Mouse (Mus musculus): ENCODE data around the gene Mier1. TPM values are rescaled to one million over a fixed set of nuclear protein-coding genes. Genes with fewer than 3 reads are reported as not detected.

The Mier1 gene
- 23.9 and 26.6 TPM in 2 replicates for polyA plus RNA-seq (2015; fragmentation: Nextera tagmentation; extraction: Ambion mirVana)

DNA sequence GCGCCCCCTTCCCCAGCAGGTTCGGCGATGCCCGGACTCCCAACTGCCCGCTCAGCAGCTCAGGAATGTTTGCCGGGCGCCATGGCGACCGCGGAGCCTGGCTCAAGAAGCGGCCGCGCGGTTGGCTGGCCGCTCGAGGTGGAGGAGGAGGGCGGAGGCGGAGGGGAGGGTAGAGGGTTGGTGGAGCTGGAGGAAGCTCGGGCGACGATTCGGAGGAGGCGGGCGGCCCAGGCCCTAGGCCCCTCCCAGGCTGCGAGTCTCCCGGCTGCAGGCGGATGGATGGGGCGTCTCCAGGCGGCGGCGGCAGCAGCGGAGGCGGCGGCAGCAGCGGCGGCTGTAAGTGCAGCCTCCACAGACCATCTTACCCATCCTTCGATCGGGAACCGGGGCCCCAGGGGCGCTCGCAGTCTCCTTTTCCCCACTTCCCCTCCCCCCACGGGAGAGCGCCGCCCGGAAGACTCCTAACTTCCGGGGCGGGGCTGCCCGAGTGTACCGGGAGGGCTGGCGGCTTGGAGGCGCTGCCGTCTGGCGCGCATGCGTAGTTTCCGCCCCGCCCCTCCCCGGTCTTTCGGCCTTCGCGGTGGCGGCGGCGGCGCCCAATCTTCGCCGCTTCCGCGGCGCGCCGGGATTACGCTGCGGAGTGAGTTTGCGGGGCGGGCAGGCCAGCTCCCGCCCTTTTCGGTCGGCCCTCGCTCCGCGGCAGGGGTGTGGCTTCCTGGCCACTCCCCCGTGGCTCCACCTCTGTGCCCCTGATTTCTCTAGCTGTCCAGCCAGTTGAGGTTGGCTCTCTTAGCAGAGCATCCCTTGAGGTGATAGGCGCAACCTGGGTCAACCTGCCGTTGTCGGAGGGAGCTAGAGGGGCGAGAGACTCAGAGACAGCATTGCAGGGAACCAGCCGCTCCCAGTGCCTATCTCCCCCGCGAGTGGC is at the start of gene Mier1, which contains the start of gene Wdr78:
Gene Mier1, plus strand, starts transcription at position 207 of the 928 bp plus-strand sequence.
Gene Wdr78, minus strand, starts transcription at position 372 of the 928 bp plus-strand sequence.
- no peaks in the 10 kb centered on the region for H3K9me3 ChIP-seq (replicated peaks)
- peak within 1 kb of the TSS; percentile 71 for H3K9ac ChIP-seq
- peaks cover 35% of the 10 kb centered on the region for H3K4me1 ChIP-seq (replicated peaks)
- peak; percentile 98 for ATAC-seq (ENCODE audit: insufficient read depth)
- H3K36me3 ChIP-seq (replicated peaks): peaks cover 15% of the 10 kb centered on the region
- H3K4me3 ChIP-seq (replicated peaks): peak within 1 kb of the TSS; percentile 94
- under 1% methylated on average over 87 of the region's 90 CpGs for WGBS (ENCODE audit: insufficient replicate concordance)
- H3K4me2 ChIP-seq: peak within 1 kb of the TSS; percentile 92
- H3K27ac ChIP-seq (replicated peaks): peak within 1 kb of the TSS; percentile 97
- H3K27me3 ChIP-seq: no peaks in the 10 kb centered on the region

GRCm38 (mm10) chr4:103064421-103064820 is 49.8 kb upstream of the Mier1 start:
- WGBS (ENCODE audit: insufficient replicate concordance): 53% methylated on average over 2 of the region's 2 CpGs
- Histone ChIP-seq H3K27ac (replicated peaks) (no peak overlapping the region), H3K36me3 (replicated peaks) (no peaks in the 10 kb centered on the region), H3K9me3 (replicated peaks) (no peaks in the 10 kb centered on the region), H3K4me3 (replicated peaks) (no peak overlapping the region), H3K4me2 (no peak overlapping the region), H3K4me1 (replicated peaks) (no peaks in the 10 kb centered on the region), H3K9ac (no peak overlapping the region), H3K27me3 (no peaks in the 10 kb centered on the region)
- no peak for ATAC-seq (ENCODE audit: insufficient read depth)

DNA sequence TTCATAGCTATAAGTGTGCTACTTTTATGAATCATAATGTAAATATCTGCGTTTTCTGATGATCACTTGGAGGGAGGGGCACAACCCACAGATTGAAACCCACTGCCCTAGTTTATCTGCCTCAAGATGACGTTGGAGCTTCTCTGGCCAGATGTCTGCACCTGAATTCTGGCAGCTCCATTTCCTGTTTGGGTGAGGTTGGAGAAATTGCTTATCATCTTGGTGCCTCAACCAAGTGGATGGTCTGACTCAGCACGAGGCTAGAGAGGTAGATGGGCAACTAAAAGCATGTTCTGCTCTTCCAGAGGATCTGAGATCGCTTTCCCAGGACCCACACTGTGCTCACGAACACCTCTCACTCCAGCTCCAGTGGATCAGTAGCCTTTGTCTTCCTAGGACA is 49.2 kb upstream of the Mier1 start:
- no peaks in the 10 kb centered on the region for H3K9me3 ChIP-seq (replicated peaks)
- H3K4me2 ChIP-seq: no peak overlapping the region
- 34% methylated on average over 5 of the region's 5 CpGs for WGBS (ENCODE audit: insufficient replicate concordance)
- no peaks in the 10 kb centered on the region for H3K27me3 ChIP-seq
- H3K36me3 ChIP-seq (replicated peaks): no peaks in the 10 kb centered on the region
- H3K4me1 ChIP-seq (replicated peaks): no peaks in the 10 kb centered on the region
- H3K9ac ChIP-seq: no peak overlapping the region
- H3K4me3 ChIP-seq (replicated peaks): no peak overlapping the region
- H3K27ac ChIP-seq (replicated peaks): no peak overlapping the region
- ATAC-seq (ENCODE audit: insufficient read depth): no peak

GRCm38 (mm10) chr4:103067906-103068655 is 46.1 kb upstream of the Mier1 start:
- no peak overlapping the region for H3K27ac ChIP-seq (replicated peaks)
- H3K4me1 ChIP-seq (replicated peaks): no peaks in the 10 kb centered on the region
- no peak overlapping the region for H3K9ac ChIP-seq
- no peak overlapping the region for H3K4me3 ChIP-seq (replicated peaks)
- 72% methylated on average over 6 of the region's 6 CpGs for WGBS (ENCODE audit: insufficient replicate concordance)
- H3K9me3 ChIP-seq (replicated peaks): no peaks in the 10 kb centered on the region
- H3K27me3 ChIP-seq: no peaks in the 10 kb centered on the region
- H3K36me3 ChIP-seq (replicated peaks): no peaks in the 10 kb centered on the region
- ATAC-seq (ENCODE audit: insufficient read depth): no peak
- H3K4me2 ChIP-seq: no peak overlapping the region

GRCm38 (mm10) chr4:103070631-103071030 is 43.6 kb upstream of the Mier1 start:
- Histone ChIP-seq H3K9ac (no peak overlapping the region), H3K4me2 (no peak overlapping the region), H3K27ac (replicated peaks) (no peak overlapping the region), H3K27me3 (no peaks in the 10 kb centered on the region), H3K9me3 (replicated peaks) (no peaks in the 10 kb centered on the region), H3K4me3 (replicated peaks) (no peak overlapping the region), H3K4me1 (replicated peaks) (no peaks in the 10 kb centered on the region), H3K36me3 (replicated peaks) (no peaks in the 10 kb centered on the region)
- no peak for ATAC-seq (ENCODE audit: insufficient read depth)
- 68% methylated on average over 3 of the region's 3 CpGs for WGBS (ENCODE audit: insufficient replicate concordance)

- no peaks in the 10 kb centered on the region for H3K36me3 ChIP-seq (replicated peaks)
- H3K4me3 ChIP-seq (replicated peaks): no peak overlapping the region
- H3K27me3 ChIP-seq: no peaks in the 10 kb centered on the region
- 78% methylated on average over 5 of the region's 5 CpGs for WGBS (ENCODE audit: insufficient replicate concordance)
- no peaks in the 10 kb centered on the region for H3K4me1 ChIP-seq (replicated peaks)
- no peak overlapping the region for H3K9ac ChIP-seq
- H3K4me2 ChIP-seq: no peak overlapping the region
- no peak for ATAC-seq (ENCODE audit: insufficient read depth)
- H3K9me3 ChIP-seq (replicated peaks): no peaks in the 10 kb centered on the region
- no peak overlapping the region for H3K27ac ChIP-seq (replicated peaks)
Measured at GRCm38 (mm10) chr4:103085237-103085636, 29.0 kb upstream of the Mier1 start.

GRCm38 (mm10) chr4:103095921-103096320 is 18.3 kb upstream of the Mier1 start:
- WGBS (ENCODE audit: insufficient replicate concordance): 70% methylated on average over 8 of the region's 8 CpGs
- Histone ChIP-seq H3K4me2 (no peak overlapping the region), H3K4me1 (replicated peaks) (no peaks in the 10 kb centered on the region), H3K9ac (no peak overlapping the region), H3K27me3 (no peaks in the 10 kb centered on the region), H3K27ac (replicated peaks) (no peak overlapping the region), H3K36me3 (replicated peaks) (no peaks in the 10 kb centered on the region), H3K4me3 (replicated peaks) (no peak overlapping the region), H3K9me3 (replicated peaks) (no peaks in the 10 kb centered on the region)
- ATAC-seq (ENCODE audit: insufficient read depth): no peak

GRCm38 (mm10) chr4:103098532-103098931 is 15.7 kb upstream of the Mier1 start:
- WGBS (ENCODE audit: insufficient replicate concordance): 67% methylated on average over 5 of the region's 5 CpGs
- H3K27me3 ChIP-seq: no peaks in the 10 kb centered on the region
- no peak overlapping the region for H3K27ac ChIP-seq (replicated peaks)
- no peaks in the 10 kb centered on the region for H3K36me3 ChIP-seq (replicated peaks)
- H3K9ac ChIP-seq: no peak overlapping the region
- no peaks in the 10 kb centered on the region for H3K4me1 ChIP-seq (replicated peaks)
- no peak overlapping the region for H3K4me2 ChIP-seq
- no peak overlapping the region for H3K4me3 ChIP-seq (replicated peaks)
- ATAC-seq (ENCODE audit: insufficient read depth): no peak
- no peaks in the 10 kb centered on the region for H3K9me3 ChIP-seq (replicated peaks)

DNA sequence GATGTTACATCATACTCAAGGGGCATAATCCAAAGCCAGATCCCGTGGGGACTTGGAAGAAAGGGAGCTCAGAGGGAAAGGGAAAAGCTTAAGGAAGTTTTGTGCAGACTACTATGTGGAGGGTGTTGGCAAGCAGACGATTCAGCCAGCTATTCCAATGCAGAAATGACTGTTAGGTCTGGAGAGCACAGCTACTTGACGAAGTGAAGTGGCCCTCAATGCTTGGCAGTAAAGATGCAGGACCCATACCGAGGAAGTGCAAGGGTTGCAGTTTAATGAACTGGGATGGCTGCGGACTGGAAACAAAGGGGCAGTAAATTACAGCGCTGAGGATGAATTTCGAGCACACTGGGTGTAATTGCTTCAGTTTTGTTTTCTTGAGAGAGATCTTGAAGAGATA is 1.5 kb upstream of the Mier1 start:
- no peaks in the 10 kb centered on the region for H3K9me3 ChIP-seq (replicated peaks)
- ATAC-seq (ENCODE audit: insufficient read depth): no peak
- peaks cover 31% of the 10 kb centered on the region for H3K4me1 ChIP-seq (replicated peaks)
- H3K36me3 ChIP-seq (replicated peaks): peaks cover 15% of the 10 kb centered on the region
- H3K9ac ChIP-seq: peak overlapping the region; percentile 71
- no peaks in the 10 kb centered on the region for H3K27me3 ChIP-seq
- peak overlapping the region; percentile 92 for H3K4me2 ChIP-seq
- H3K4me3 ChIP-seq (replicated peaks): peak overlapping the region; percentile 94
- 60% methylated on average over 7 of the region's 7 CpGs for WGBS (ENCODE audit: insufficient replicate concordance)
- no peak overlapping the region for H3K27ac ChIP-seq (replicated peaks)

DNA sequence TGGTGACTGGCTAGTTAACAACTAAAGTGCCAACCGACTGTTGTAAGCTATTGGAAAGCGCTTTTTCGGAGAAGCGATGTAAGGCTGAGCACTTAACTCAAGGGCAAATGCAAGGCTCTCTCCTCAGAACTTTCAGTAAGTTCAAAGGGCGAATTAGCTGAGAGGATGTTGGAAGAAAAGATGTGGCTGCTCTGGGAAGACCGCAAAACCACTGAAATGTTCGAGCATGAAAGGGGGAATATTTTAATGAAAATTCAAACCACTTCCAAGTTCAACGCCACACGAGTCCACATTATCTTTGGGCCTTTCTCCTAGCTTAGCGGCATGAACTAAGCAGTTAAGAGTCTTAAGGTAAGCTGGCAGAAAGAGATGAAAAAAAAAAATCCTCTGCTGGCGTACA is 788 bp upstream of the Mier1 start:
- Histone ChIP-seq H3K36me3 (replicated peaks) (peaks cover 15% of the 10 kb centered on the region), H3K4me2 (peak overlapping the region; percentile 92), H3K27me3 (no peaks in the 10 kb centered on the region), H3K4me3 (replicated peaks) (peak overlapping the region; percentile 94), H3K27ac (replicated peaks) (peak overlapping the region; percentile 97), H3K4me1 (replicated peaks) (peaks cover 31% of the 10 kb centered on the region), H3K9ac (peak overlapping the region; percentile 71), H3K9me3 (replicated peaks) (no peaks in the 10 kb centered on the region)
- 11% methylated on average over 11 of the region's 11 CpGs for WGBS (ENCODE audit: insufficient replicate concordance)
- no peak for ATAC-seq (ENCODE audit: insufficient read depth)

- WGBS (ENCODE audit: insufficient replicate concordance): 1% methylated on average over 15 of the region's 15 CpGs
- H3K4me1 ChIP-seq (replicated peaks): peaks cover 42% of the 10 kb centered on the region
- H3K9ac ChIP-seq: peak overlapping the region; percentile 100
- H3K36me3 ChIP-seq (replicated peaks): peaks cover 8% of the 10 kb centered on the region
- peak overlapping the region; percentile 100 for H3K4me3 ChIP-seq (replicated peaks)
- H3K27me3 ChIP-seq: no peaks in the 10 kb centered on the region
- peak overlapping the region; percentile 79 for H3K4me2 ChIP-seq
- H3K9me3 ChIP-seq (replicated peaks): no peaks in the 10 kb centered on the region
- no peak for ATAC-seq (ENCODE audit: insufficient read depth)
- peak overlapping the region; percentile 99 for H3K27ac ChIP-seq (replicated peaks)
Measured at GRCm38 (mm10) chr4:103118888-103119228, 4.7 kb downstream of the Mier1 start.

Data from liver, embryonic 15.5 days (tissue).